27 mouse cellular contexts compared by ENCODE assay signal in genomic region chr12:87863638-87864037, GRCm38 (mm10). TPM values are rescaled to one million over a fixed set of nuclear protein-coding genes. Genes with fewer than 3 reads are reported as not detected.
A peak's percentile ranks its signal among the peaks of the same experiment; 100 is the strongest.
DNase-seq lines count a peak whose midpoint lies in the region; ATAC-seq lines count a peak whose summit lies in the region.
"Not testable (repeated sequence)": the region's sequence is repeated elsewhere in the genome, so short reads cannot be mapped to it uniquely, and the experiment has no call there.
"Had no signal": no experiment of that assay in that cellular context is flagged by ENCODE, and none has a peak within 500 bp of the region (broad histone marks: within the 10 kb centered on the region; RNA-seq: fewer than 3 reads in every experiment).

No protein-coding gene starts in this region.

- H3K9me3 ChIP-seq in forebrain, embryonic 12.5 days: peaks cover 16% of the 10 kb centered on the region; the same call in 1 of the 2 replicates
- peaks cover 15% of the 10 kb centered on the region for H3K9me3 ChIP-seq in hindbrain, embryonic 12.5 days (replicated peaks)
- H3K9me3 ChIP-seq in intestine, embryonic 14.5 days (ENCODE audit: control insufficient read depth, low read length); limb, embryonic 15.5 days; midbrain, embryonic 11.5 days (ENCODE audit: control insufficient read depth, low read length); stomach, embryonic 16.5 days (replicated peaks; ENCODE audit: control insufficient read depth, low read length): not testable (repeated sequence)

- ATAC-seq in forebrain, embryonic 12.5 days (ENCODE audit: low FRiP score): 0 out of 2 replicates have a peak, but pooled peaks have one; percentile 37
- peak; percentile 29; the same call in 1 of the 2 replicates for ATAC-seq in hindbrain, embryonic 12.5 days (ENCODE audit: low FRiP score)
- 0 out of 2 replicates have a peak, but pooled peaks have one; percentile 33 for ATAC-seq in intestine, embryonic 14.5 days (replicated peaks; ENCODE audit: low FRiP score, low TSS enrichment, low read depth)
- 0 out of 2 replicates have a peak, but pooled peaks have one; percentile 40 for ATAC-seq in limb, embryonic 15.5 days (ENCODE audit: insufficient number of reproducible peaks, low FRiP score, low TSS enrichment, low read depth)
- peak; percentile 34; the same call in 1 of the 2 replicates for ATAC-seq in midbrain, embryonic 11.5 days (ENCODE audit: low FRiP score)
- 0 out of 2 replicates have a peak, but pooled peaks have one; percentile 19 for ATAC-seq in stomach, embryonic 16.5 days (ENCODE audit: insufficient read depth, low FRiP score)

- H3K9ac ChIP-seq in forebrain, embryonic 12.5 days; hindbrain, embryonic 12.5 days; intestine, embryonic 14.5 days (ENCODE audit: low read length); limb, embryonic 15.5 days; midbrain, embryonic 11.5 days (ENCODE audit: low read length); stomach, embryonic 16.5 days (ENCODE audit: low read length): not testable (repeated sequence)

- not testable (repeated sequence) for H3K27me3 ChIP-seq in forebrain, embryonic 12.5 days; hindbrain, embryonic 12.5 days; intestine, embryonic 14.5 days (replicated peaks; ENCODE audit: control insufficient read depth, insufficient read depth, low read length); limb, embryonic 15.5 days; midbrain, embryonic 11.5 days (ENCODE audit: control insufficient read depth, insufficient read depth, low read length); stomach, embryonic 16.5 days (ENCODE audit: control insufficient read depth, insufficient read depth, low read length)

- peak; percentile 1 for DNase-seq in adrenal gland, postnatal 25 days
- DNase-seq in heart, adult 11 months: peak; percentile 81
- DNase-seq in intestine, embryonic 14.5 days (ENCODE audit: low spot score); midbrain, embryonic 11.5 days (ENCODE audit: low spot score, missing footprints): not testable (repeated sequence)

- H3K36me3 ChIP-seq in forebrain, embryonic 12.5 days (replicated peaks); hindbrain, embryonic 12.5 days; intestine, embryonic 14.5 days (ENCODE audit: control insufficient read depth, insufficient read depth, low read length); limb, embryonic 15.5 days; midbrain, embryonic 11.5 days (ENCODE audit: control insufficient read depth, insufficient read depth, low read length); stomach, embryonic 16.5 days (ENCODE audit: control insufficient read depth, insufficient read depth, low read length): not testable (repeated sequence)

- H3K4me3 ChIP-seq in forebrain, embryonic 12.5 days (replicated peaks); hindbrain, embryonic 12.5 days; intestine, embryonic 14.5 days (ENCODE audit: low read depth, low read length); limb, embryonic 15.5 days; midbrain, embryonic 11.5 days (ENCODE audit: low read depth, low read length); stomach, embryonic 16.5 days (replicated peaks; ENCODE audit: low read length): not testable (repeated sequence)

- H3K4me2 ChIP-seq in forebrain, embryonic 12.5 days; hindbrain, embryonic 12.5 days (replicated peaks); intestine, embryonic 14.5 days (ENCODE audit: low read length); limb, embryonic 15.5 days; midbrain, embryonic 11.5 days; stomach, embryonic 16.5 days (ENCODE audit: low read depth, low read length): not testable (repeated sequence)

- 91% methylated on average over 10 of the region's 11 CpGs for WGBS in forebrain, embryonic 12.5 days
- WGBS in hindbrain, embryonic 12.5 days: 94% methylated on average over 10 of the region's 11 CpGs
- 94% methylated on average over 8 of the region's 11 CpGs for WGBS in intestine, embryonic 14.5 days
- 93% methylated on average over 10 of the region's 11 CpGs for WGBS in limb, embryonic 15.5 days
- WGBS in midbrain, embryonic 11.5 days: 95% methylated on average over 7 of the region's 11 CpGs
- WGBS in stomach, embryonic 16.5 days: 94% methylated on average over 9 of the region's 11 CpGs

- H3K27ac ChIP-seq in forebrain, embryonic 12.5 days; hindbrain, embryonic 12.5 days; intestine, embryonic 14.5 days (ENCODE audit: low read depth); limb, embryonic 15.5 days; midbrain, embryonic 11.5 days (ENCODE audit: low read depth, low read length); stomach, embryonic 16.5 days (ENCODE audit: low read length): not testable (repeated sequence)

- H3K4me1 ChIP-seq in forebrain, embryonic 12.5 days; hindbrain, embryonic 12.5 days; intestine, embryonic 14.5 days (replicated peaks; ENCODE audit: control insufficient read depth, insufficient read depth, low read length); limb, embryonic 15.5 days; midbrain, embryonic 11.5 days (ENCODE audit: control insufficient read depth, insufficient read depth, low read length); stomach, embryonic 16.5 days (ENCODE audit: control insufficient read depth, insufficient read depth, low read length): not testable (repeated sequence)

RNA-seq across cellular contexts. Expression of gene Gm2016, which starts 10.2 kb away (rescaled TPM):
- total RNA-seq in adrenal gland, postnatal 25 days (2021): not detected in 2 replicates
- polyA plus RNA-seq in forebrain, embryonic 12.5 days (2016; fragmentation: Nextera tagmentation; extraction: Ambion mirVana): not detected in 2 replicates
- polyA plus RNA-seq in hindbrain, embryonic 12.5 days (2016; fragmentation: Nextera tagmentation; extraction: Ambion mirVana): not detected in 2 replicates
- not detected in 2 replicates for polyA plus RNA-seq in intestine, embryonic 14.5 days (2014; fragmentation: Nextera tagmentation; extraction: Ambion mirVana)
- polyA plus RNA-seq in limb, embryonic 15.5 days (2015; fragmentation: Nextera tagmentation; extraction: Ambion mirVana): not detected in 2 replicates
- not detected in 2 replicates for polyA plus RNA-seq in midbrain, embryonic 11.5 days (2014; fragmentation: Nextera tagmentation; extraction: Ambion mirVana)
- not detected in 2 replicates for polyA plus RNA-seq in stomach, embryonic 16.5 days (2015; fragmentation: Nextera tagmentation; extraction: Ambion mirVana)
- total RNA-seq: adrenal gland, adult 8-10 months; adrenal gland, postnatal 36 days; gastrocnemius, adult 18-20 months; gastrocnemius, postnatal 25 days; heart, adult 2 months; heart, postnatal 10 days; heart, postnatal 36 days had no signal
- polyA plus RNA-seq: activated CD4-positive, CD25-positive, alpha-beta regulatory T cell, adult 4 months; embryonic facial prominence, embryonic 11.5 days; erythroblast, embryonic 14.5 days; forebrain, embryonic 13.5 days; forebrain, embryonic 16.5 days; gonadal fat pad, adult 2 months; heart, adult 2 months; heart, embryonic 10.5 days; heart, embryonic 13.5 days; hindbrain, embryonic 10.5 days; hindbrain, embryonic 16.5 days; intestine, embryonic 16.5 days had no signal

RNA-seq across cellular contexts. Expression of gene Gm2001, which starts 21.5 kb away (rescaled TPM):
- not detected in 2 replicates for total RNA-seq in adrenal gland, postnatal 25 days (2021)
- not detected in 2 replicates for polyA plus RNA-seq in forebrain, embryonic 12.5 days (2016; fragmentation: Nextera tagmentation; extraction: Ambion mirVana)
- not detected in 2 replicates for polyA plus RNA-seq in hindbrain, embryonic 12.5 days (2016; fragmentation: Nextera tagmentation; extraction: Ambion mirVana)
- not detected in 2 replicates for polyA plus RNA-seq in intestine, embryonic 14.5 days (2014; fragmentation: Nextera tagmentation; extraction: Ambion mirVana)
- polyA plus RNA-seq in limb, embryonic 15.5 days (2015; fragmentation: Nextera tagmentation; extraction: Ambion mirVana): not detected in 2 replicates
- not detected in 2 replicates for polyA plus RNA-seq in midbrain, embryonic 11.5 days (2014; fragmentation: Nextera tagmentation; extraction: Ambion mirVana)
- polyA plus RNA-seq in stomach, embryonic 16.5 days (2015; fragmentation: Nextera tagmentation; extraction: Ambion mirVana): not detected in 2 replicates
- total RNA-seq: adrenal gland, adult 8-10 months; adrenal gland, postnatal 36 days; ES-E14; gastrocnemius, adult 18-20 months; gastrocnemius, postnatal 25 days; heart, adult 2 months; heart, postnatal 10 days; heart, postnatal 36 days had no signal
- polyA plus RNA-seq: activated CD4-positive, CD25-positive, alpha-beta regulatory T cell, adult 4 months; embryonic facial prominence, embryonic 11.5 days; erythroblast, embryonic 14.5 days; forebrain, embryonic 13.5 days; forebrain, embryonic 16.5 days; gonadal fat pad, adult 2 months; heart, adult 2 months; heart, embryonic 10.5 days; heart, embryonic 13.5 days; hindbrain, embryonic 10.5 days; hindbrain, embryonic 16.5 days; intestine, embryonic 16.5 days had no signal

RNA-seq across cellular contexts. Expression of gene Gm2022, which starts 31.5 kb away (rescaled TPM):
- not detected in 2 replicates for total RNA-seq in adrenal gland, postnatal 25 days (2021)
- not detected in 2 replicates for polyA plus RNA-seq in forebrain, embryonic 12.5 days (2016; fragmentation: Nextera tagmentation; extraction: Ambion mirVana)
- polyA plus RNA-seq in hindbrain, embryonic 12.5 days (2016; fragmentation: Nextera tagmentation; extraction: Ambion mirVana): not detected in 2 replicates
- polyA plus RNA-seq in intestine, embryonic 14.5 days (2014; fragmentation: Nextera tagmentation; extraction: Ambion mirVana): not detected in 2 replicates
- not detected in 2 replicates for polyA plus RNA-seq in limb, embryonic 15.5 days (2015; fragmentation: Nextera tagmentation; extraction: Ambion mirVana)
- not detected in 2 replicates for polyA plus RNA-seq in midbrain, embryonic 11.5 days (2014; fragmentation: Nextera tagmentation; extraction: Ambion mirVana)
- not detected in 2 replicates for polyA plus RNA-seq in stomach, embryonic 16.5 days (2015; fragmentation: Nextera tagmentation; extraction: Ambion mirVana)
- total RNA-seq: adrenal gland, adult 8-10 months; adrenal gland, postnatal 36 days; gastrocnemius, adult 18-20 months; gastrocnemius, postnatal 25 days; heart, adult 2 months; heart, postnatal 10 days; heart, postnatal 36 days had no signal
- polyA plus RNA-seq: activated CD4-positive, CD25-positive, alpha-beta regulatory T cell, adult 4 months; embryonic facial prominence, embryonic 11.5 days; erythroblast, embryonic 14.5 days; forebrain, embryonic 13.5 days; forebrain, embryonic 16.5 days; gonadal fat pad, adult 2 months; heart, adult 2 months; heart, embryonic 10.5 days; heart, embryonic 13.5 days; hindbrain, embryonic 10.5 days; hindbrain, embryonic 16.5 days; intestine, embryonic 16.5 days had no signal

RNA-seq across cellular contexts. Expression of gene BB287469, which starts 47.3 kb away (rescaled TPM):
- not detected in 2 replicates for total RNA-seq in adrenal gland, postnatal 25 days (2021)
- polyA plus RNA-seq in forebrain, embryonic 12.5 days (2016; fragmentation: Nextera tagmentation; extraction: Ambion mirVana): not detected in 2 replicates
- not detected in 2 replicates for polyA plus RNA-seq in hindbrain, embryonic 12.5 days (2016; fragmentation: Nextera tagmentation; extraction: Ambion mirVana)
- polyA plus RNA-seq in intestine, embryonic 14.5 days (2014; fragmentation: Nextera tagmentation; extraction: Ambion mirVana): not detected in 2 replicates
- not detected in 2 replicates for polyA plus RNA-seq in limb, embryonic 15.5 days (2015; fragmentation: Nextera tagmentation; extraction: Ambion mirVana)
- polyA plus RNA-seq in midbrain, embryonic 11.5 days (2014; fragmentation: Nextera tagmentation; extraction: Ambion mirVana): not detected in 2 replicates
- not detected in 2 replicates for polyA plus RNA-seq in stomach, embryonic 16.5 days (2015; fragmentation: Nextera tagmentation; extraction: Ambion mirVana)
- total RNA-seq: adrenal gland, adult 8-10 months; adrenal gland, postnatal 36 days; gastrocnemius, adult 18-20 months; gastrocnemius, postnatal 25 days; heart, adult 2 months; heart, postnatal 10 days; heart, postnatal 36 days had no signal
- polyA plus RNA-seq: activated CD4-positive, CD25-positive, alpha-beta regulatory T cell, adult 4 months; embryonic facial prominence, embryonic 11.5 days; erythroblast, embryonic 14.5 days; forebrain, embryonic 13.5 days; forebrain, embryonic 16.5 days; gonadal fat pad, adult 2 months; heart, adult 2 months; heart, embryonic 10.5 days; heart, embryonic 13.5 days; hindbrain, embryonic 10.5 days; hindbrain, embryonic 16.5 days; intestine, embryonic 16.5 days had no signal

RNA-seq across cellular contexts. Expression of gene Gm2035, which starts 56.0 kb away (rescaled TPM):
- not detected in 2 replicates for total RNA-seq in adrenal gland, postnatal 25 days (2021)
- polyA plus RNA-seq in forebrain, embryonic 12.5 days (2016; fragmentation: Nextera tagmentation; extraction: Ambion mirVana): not detected in 2 replicates
- not detected in 2 replicates for polyA plus RNA-seq in hindbrain, embryonic 12.5 days (2016; fragmentation: Nextera tagmentation; extraction: Ambion mirVana)
- not detected in 2 replicates for polyA plus RNA-seq in intestine, embryonic 14.5 days (2014; fragmentation: Nextera tagmentation; extraction: Ambion mirVana)
- polyA plus RNA-seq in limb, embryonic 15.5 days (2015; fragmentation: Nextera tagmentation; extraction: Ambion mirVana): not detected in 2 replicates
- polyA plus RNA-seq in midbrain, embryonic 11.5 days (2014; fragmentation: Nextera tagmentation; extraction: Ambion mirVana): not detected in 2 replicates
- polyA plus RNA-seq in stomach, embryonic 16.5 days (2015; fragmentation: Nextera tagmentation; extraction: Ambion mirVana): not detected in 2 replicates
- total RNA-seq: adrenal gland, adult 8-10 months; adrenal gland, postnatal 36 days; gastrocnemius, adult 18-20 months; gastrocnemius, postnatal 25 days; heart, adult 2 months; heart, postnatal 10 days; heart, postnatal 36 days had no signal
- polyA plus RNA-seq: activated CD4-positive, CD25-positive, alpha-beta regulatory T cell, adult 4 months; embryonic facial prominence, embryonic 11.5 days; erythroblast, embryonic 14.5 days; forebrain, embryonic 13.5 days; forebrain, embryonic 16.5 days; gonadal fat pad, adult 2 months; heart, adult 2 months; heart, embryonic 10.5 days; heart, embryonic 13.5 days; hindbrain, embryonic 10.5 days; hindbrain, embryonic 16.5 days; intestine, embryonic 16.5 days had no signal
